Mouse (Mus musculus) v-Abl transformed pro-B cells (cell line): ENCODE results near the gene Lamc1.

Experiments used
- in situ Hi-C, 2 experiments: fragments of 400-800 bp; cut with MboI; formaldehyde crosslinking; loops; one replicate each; pipeline ENCODE4 v1.15.1; 2025; ENCODE audit not compliant: unreplicated experiment in 2 of 2

The Lamc1 gene

GRCm38 (mm10) chr1:153210198-153210597 is 122.4 kb downstream of the Lamc1 start:
- in situ Hi-C loops = loop anchor here in 1 of 2 experiments (25.0 kb wide), 1 partner anchor 98 kb away; no protein-coding TSS in a partner anchor

GRCm38 (mm10) chr1:153202195-153202594 is 130.4 kb downstream of the Lamc1 start:
- in situ Hi-C loops = loop anchor here in 1 of 2 experiments (25.0 kb wide), 1 partner anchor 90 kb away; no protein-coding TSS in a partner anchor

GRCm38 (mm10) chr1:153201448-153201847 is 131.1 kb downstream of the Lamc1 start:
- in situ Hi-C loops = loop anchor here in 1 of 2 experiments (25.0 kb wide), 1 partner anchor 89 kb away; no protein-coding TSS in a partner anchor

- in situ Hi-C loops = no loop called here
These were observed 135.2 kb downstream of the Lamc1 start for GRCm38 (mm10) chr1:153197316-153197850.

- in situ Hi-C loops = no loop called here
These were observed 139.6 kb downstream of the Lamc1 start for GRCm38 (mm10) chr1:153192945-153193344.

GRCm38 (mm10) chr1:153192379-153192778 is 140.2 kb downstream of the Lamc1 start:
- in situ Hi-C loops = no loop called here

GRCm38 (mm10) chr1:153191943-153192329 is 140.7 kb downstream of the Lamc1 start:
- in situ Hi-C loops = no loop called here

GRCm38 (mm10) chr1:153191237-153191942 is 141.2 kb downstream of the Lamc1 start:
- in situ Hi-C loops = no loop called here

GRCm38 (mm10) chr1:153188081-153188480 is 144.5 kb downstream of the Lamc1 start:
- in situ Hi-C loops = no loop called here

GRCm38 (mm10) chr1:153185828-153186803 is 146.5 kb downstream of the Lamc1 start, which contains the start of gene Lamc2:
TSS of gene Lamc2 (minus strand) at chr1:153186447.
- in situ Hi-C loops = no loop called here

GRCm38 (mm10) chr1:153180586-153181289 is 151.8 kb downstream of the Lamc1 start:
- in situ Hi-C loops = no loop called here

GRCm38 (mm10) chr1:153180160-153180559 is 152.4 kb downstream of the Lamc1 start:
- in situ Hi-C loops = no loop called here

- in situ Hi-C loops = no loop called here
These were observed 157.8 kb downstream of the Lamc1 start for GRCm38 (mm10) chr1:153174801-153175200.

- in situ Hi-C loops = no loop called here
These were observed 159.3 kb downstream of the Lamc1 start for GRCm38 (mm10) chr1:153173276-153173675.

- in situ Hi-C loops = no loop called here
These were observed 160.3 kb downstream of the Lamc1 start for GRCm38 (mm10) chr1:153172291-153172731.

GRCm38 (mm10) chr1:153171011-153171410 is 161.6 kb downstream of the Lamc1 start:
- in situ Hi-C loops = no loop called here
